Mouse (Mus musculus): ENCODE results near the gene Plcb1. TPM values are rescaled to one million over a fixed set of nuclear protein-coding genes. Genes with fewer than 3 reads are reported as not detected.

Plcb1 gene
- total RNA-seq, 2 experiments from 2014 or later: 180 to 200 TPM

DNA sequence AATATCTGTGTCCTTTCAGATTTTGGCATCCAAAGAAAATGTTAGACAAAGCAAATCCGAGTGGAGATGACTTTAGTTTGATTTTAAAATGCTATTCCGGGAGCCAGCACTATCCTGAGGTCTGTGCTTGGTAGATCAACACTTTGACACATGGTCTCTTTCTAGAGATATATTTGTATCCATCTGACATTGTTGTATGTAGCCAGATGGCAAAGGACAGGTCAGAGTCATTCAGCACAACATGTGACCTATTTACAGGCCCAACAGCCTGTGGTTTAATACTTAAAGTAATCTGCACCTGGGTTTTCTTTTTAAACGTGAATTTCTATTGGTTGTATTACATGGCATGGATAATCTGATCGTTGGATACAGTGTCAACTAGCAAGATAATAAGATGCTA is 629.3 kb downstream of the Plcb1 start:
- intact Hi-C loops (cut with DNase I): no loop called here
- no peak for DNase-seq (ENCODE audit: low spot score in 2 of 2)

DNA sequence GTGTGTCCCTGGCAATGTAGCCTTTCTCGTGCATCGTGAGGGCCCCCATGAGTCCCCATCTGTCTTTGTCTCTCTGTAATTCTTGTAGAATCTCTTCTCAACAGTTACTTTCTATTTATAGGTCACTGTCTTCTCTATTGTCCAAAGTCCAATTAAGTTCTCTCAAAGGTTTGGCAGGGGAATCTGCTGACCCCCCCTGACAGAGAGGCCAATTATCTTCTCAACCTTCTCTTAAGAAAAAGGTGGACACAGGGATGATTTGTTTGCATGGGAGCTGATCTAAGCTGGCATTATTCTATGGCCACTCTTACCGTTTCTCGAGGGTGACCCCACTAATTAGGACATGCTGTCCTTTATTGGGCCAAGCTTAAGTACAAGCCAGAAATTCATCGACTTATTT is 633.4 kb downstream of the Plcb1 start:
- no peak for DNase-seq (ENCODE audit: low spot score in 2 of 2)
- intact Hi-C loops (cut with DNase I): no loop called here

DNA sequence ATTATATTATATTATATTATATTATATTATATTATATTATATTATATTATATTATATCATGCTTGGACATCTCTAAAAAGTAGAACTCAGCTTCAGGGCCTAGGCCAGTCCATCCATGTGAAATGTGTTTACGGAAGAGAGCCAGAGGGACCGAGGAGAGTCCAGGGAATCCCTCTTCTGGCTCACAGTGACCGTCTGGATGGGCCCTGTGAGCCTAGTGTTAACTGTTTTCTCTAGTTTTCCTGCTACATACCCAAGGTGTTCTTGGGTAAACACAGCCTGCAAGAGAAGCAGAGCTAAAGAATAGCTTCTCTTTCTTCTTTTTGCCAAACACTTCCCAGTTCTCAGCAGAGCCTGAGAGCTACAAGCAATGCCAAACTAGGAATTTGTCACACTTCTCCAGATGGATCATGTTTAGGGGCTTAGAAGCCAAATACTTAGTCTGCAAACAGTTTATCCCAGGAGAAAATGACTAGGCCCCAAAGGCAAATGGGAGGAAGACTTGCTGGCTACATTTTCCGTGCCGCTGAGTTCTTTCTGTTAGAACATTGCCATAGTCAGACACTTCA is 649.2 kb downstream of the Plcb1 start:
- DNase-seq (ENCODE audit: low spot score in 2 of 2): peak in 1 of 2 experiments; percentile 36
- intact Hi-C loops (cut with DNase I): loop anchor here (5.0 kb wide), 1 partner anchor 522 kb away; no protein-coding TSS in a partner anchor

DNA sequence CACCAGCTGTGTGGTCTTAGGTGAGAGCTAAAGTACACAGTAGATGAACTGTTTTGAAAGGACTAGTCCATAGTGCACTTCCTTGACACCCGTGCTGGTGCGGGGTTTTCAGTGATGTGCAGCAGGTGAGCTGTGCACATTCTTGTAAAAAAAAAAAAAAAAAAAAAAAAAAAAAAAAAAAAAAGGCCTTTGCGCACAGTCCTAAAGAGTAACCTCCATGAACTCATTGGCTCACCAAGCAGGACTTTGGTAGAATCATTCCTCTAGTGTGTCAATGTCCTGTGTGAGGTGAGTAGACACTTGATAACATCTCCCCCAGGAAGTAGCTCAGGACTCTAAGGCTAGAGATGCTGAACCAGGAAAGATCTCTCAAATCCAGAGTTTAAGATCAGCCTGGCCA is 653.2 kb downstream of the Plcb1 start:
- intact Hi-C loops (cut with DNase I): loop anchor here (2.0 to 5.0 kb wide), 2 partner anchors 488 to 518 kb away; no protein-coding TSS in a partner anchor
- no peak for DNase-seq (ENCODE audit: low spot score in 2 of 2)

DNA sequence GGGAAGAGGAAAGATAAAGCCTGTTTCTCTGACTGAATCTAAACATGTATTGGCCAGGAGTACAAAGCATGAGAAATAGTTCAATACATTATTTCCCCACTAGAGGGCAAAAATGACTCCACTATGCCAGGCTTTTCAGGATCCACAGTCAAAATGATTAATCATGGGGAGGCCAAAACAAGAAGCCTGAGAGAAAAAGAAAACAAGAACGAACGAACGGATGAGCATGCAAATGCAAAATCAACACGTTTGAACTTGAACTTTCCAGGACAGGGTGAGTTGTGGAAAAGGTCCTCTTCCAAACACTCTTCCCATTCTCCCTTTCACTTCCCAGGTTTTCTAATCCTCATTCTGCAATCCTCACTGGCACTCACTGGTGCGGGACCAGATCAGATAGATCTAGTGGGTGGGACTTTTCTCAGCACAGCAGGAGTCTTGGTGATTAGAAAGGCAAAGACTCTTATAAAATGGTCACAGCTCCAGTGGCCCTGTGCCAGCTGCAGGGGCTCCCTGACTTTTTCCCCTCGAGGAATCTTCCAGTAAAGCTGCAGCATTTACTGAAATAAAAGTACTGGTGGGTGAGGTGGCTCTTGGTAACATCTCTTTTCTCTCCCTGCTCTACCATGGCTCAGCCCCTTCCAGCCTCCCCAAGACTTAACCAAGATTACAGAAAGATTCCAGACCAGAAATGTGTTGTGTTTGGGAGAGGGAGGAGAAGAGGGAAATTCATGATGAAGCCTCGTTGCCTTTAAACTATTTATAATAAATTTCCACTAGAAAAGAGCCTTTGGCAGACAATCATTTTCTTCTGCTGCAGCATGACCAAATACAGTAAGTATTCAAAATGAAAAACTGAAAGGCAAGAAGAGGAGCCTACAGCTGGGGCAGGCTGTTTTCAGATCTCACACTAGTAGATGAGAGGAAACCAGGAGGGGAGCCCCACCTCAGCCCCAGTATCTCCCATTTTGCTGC is 654.0 kb downstream of the Plcb1 start:
- DNase-seq (ENCODE audit: low spot score in 2 of 2): peak in 1 of 2 experiments; percentile 56

DNA sequence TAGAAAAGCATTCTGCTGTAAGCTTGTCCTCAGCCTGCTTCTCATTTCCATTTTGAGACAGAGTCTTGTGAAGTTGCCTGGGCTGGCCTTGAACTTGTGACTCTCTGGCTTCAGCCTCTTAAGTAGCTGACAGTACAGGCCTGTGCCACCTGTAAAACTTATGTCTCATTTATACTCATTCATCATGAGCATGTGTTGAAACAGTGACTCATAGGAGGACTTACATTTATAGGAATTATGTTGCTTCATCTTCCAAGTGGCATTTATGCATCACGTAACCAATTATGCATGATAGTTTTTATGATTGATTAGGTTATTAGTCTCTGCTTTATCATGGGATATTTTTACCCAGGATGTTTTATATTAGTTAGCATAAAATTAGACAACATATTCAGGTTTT is 667.7 kb downstream of the Plcb1 start:
- intact Hi-C loops (cut with DNase I): no loop called here

More for the DNA sequence above, 654.0 kb downstream of the Plcb1 start:
- intact Hi-C loops (cut with DNase I): loop anchor here (2.0 to 5.0 kb wide), 2 partner anchors 487 to 517 kb away; no protein-coding TSS in a partner anchor

DNA sequence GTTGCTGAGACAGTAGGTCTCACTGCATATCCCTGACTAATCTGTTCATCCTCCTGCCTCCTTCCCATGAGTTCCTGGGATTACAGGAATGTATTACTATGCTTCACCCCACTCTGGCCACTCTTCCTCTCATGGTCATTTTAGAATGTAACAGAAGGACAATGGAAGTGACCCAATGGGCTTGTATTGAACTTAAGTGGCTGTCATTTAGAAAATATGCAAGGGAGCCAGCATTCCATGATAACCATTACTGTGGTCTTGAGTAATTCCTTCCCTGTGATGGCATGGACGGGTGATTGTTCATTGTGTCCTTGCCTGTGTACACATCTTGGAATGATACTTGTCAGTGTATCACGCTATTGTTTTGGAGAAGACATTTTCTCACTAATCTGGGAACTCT is 668.1 kb downstream of the Plcb1 start:
- DNase-seq (ENCODE audit: low spot score in 2 of 2): no peak
- intact Hi-C loops (cut with DNase I): no loop called here

More for the DNA sequence above, 667.7 kb downstream of the Plcb1 start:
- DNase-seq (ENCODE audit: low spot score in 2 of 2): no peak

DNA sequence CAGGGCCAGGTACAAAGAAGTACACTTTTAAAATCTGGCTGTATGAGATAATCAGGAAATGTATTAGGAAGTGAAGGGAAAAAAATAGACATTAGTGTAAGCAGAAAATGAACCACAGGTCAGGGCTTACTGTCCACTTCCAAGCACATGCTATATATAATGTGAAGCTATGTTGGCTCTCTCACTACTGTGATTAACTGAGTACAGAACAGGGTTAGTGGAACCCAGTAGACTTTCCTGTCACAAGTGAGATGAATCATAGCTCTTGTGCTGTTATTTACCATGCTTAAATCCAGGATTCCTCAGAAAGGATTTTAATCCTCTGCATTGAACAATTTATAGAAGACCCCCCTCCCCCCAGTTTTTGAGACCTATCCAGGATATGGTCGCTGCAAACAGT is 668.6 kb downstream of the Plcb1 start:
- intact Hi-C loops (cut with DNase I): no loop called here

DNA sequence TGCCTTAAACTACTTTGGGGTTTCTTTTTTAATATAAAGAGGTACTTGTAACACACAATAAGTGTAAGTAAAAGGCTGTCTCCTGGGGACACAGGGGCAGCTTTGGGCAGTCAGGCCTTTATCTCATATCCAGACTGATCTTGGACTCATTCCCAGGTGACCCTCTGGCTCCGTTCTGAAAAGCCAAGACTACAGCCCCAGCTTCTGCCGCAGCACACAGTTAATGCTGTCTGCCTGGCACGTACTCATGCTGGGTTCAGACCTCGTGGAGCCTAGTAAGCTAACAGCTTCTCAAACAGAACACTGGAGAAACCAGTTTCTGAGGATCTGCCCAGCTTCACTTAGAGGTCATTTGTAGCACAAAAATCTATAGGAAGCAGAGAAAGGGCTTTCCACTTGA is 682.0 kb downstream of the Plcb1 start:
- intact Hi-C loops (cut with DNase I): no loop called here

More for the DNA sequence above, 668.6 kb downstream of the Plcb1 start:
- no peak for DNase-seq (ENCODE audit: low spot score in 2 of 2)

DNA sequence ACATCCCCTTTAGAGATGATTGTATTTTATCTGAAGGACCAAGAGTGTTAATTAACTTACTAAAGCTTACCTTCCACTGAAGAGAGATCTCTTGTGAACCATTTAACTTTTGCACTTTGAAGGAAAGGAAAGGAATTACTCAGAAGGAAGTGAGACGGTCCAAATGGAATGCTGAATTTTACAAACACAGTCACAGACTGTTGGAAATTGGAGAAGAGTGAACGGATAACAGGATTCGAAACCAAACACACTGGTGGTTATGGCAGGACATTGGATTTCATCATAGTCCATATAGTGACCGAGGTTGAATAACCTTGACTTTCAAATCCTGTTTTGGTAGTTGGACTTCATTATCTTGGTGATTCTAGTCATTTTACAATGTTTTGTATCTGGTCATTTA is 688.2 kb downstream of the Plcb1 start:
- no peak for DNase-seq (ENCODE audit: low spot score in 2 of 2)
- intact Hi-C loops (cut with DNase I): no loop called here

More for the DNA sequence above, 682.0 kb downstream of the Plcb1 start:
- no peak for DNase-seq (ENCODE audit: low spot score in 2 of 2)

DNA sequence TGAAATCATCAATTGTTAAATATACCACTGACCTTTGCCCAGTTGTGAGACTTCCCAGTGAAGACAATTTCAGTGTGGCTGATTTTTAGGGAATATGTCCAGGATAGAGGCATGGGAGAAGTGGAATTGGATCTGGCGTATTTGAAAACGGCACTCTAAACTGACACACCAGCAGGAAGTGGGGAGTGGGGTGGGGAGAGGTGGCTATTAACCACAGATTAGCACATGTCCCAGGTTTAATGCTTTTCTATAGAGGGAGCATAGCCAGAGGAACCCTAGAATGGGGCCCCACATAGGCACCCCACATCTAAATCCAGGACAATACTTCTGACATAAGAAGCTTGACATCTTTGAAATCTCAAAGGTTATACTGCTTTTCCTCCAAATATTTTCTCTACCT is 699.4 kb downstream of the Plcb1 start:
- intact Hi-C loops (cut with DNase I): no loop called here
- no peak for DNase-seq (ENCODE audit: low spot score in 2 of 2)

DNA sequence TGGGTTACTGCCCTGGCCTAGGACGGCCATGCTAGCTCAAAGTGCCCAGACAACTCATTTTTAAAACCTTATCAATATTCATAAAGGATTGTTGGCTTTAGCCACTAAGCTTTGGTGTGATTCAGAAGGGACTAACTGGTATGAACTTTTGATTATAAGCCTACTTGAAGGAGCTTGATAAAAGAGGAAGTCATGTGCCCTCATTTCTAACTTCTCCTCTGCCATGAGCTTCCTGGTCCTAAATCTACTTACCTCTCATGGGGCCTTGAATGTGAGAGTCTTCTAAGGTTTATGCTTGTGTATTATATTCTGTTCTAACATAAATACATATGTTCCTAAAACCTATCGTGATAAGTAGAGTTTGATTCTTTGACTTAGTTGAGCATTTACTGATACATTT is 702.4 kb downstream of the Plcb1 start:
- DNase-seq (ENCODE audit: low spot score in 2 of 2): no peak
- intact Hi-C loops (cut with DNase I): no loop called here

DNA sequence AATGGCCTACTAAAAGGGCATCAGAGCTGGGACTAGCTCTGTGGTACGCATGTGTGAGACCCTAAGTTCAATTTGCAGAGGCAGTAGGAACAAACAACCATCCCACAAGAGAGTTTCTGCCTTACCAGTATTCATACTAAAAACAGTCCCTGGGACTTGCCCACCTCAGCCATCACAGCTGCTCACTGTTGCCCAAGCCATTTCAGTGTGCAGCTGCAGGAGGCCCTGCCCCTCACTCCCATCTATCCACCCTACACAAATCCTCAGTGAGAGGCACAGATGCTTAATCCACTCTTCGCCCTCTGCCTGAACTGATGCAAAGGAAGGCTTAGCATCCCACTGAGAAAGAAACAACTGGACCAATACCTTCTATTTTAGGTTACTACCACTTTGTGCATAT is 703.3 kb downstream of the Plcb1 start:
- intact Hi-C loops (cut with DNase I): no loop called here
- no peak for DNase-seq (ENCODE audit: low spot score in 2 of 2)

DNA sequence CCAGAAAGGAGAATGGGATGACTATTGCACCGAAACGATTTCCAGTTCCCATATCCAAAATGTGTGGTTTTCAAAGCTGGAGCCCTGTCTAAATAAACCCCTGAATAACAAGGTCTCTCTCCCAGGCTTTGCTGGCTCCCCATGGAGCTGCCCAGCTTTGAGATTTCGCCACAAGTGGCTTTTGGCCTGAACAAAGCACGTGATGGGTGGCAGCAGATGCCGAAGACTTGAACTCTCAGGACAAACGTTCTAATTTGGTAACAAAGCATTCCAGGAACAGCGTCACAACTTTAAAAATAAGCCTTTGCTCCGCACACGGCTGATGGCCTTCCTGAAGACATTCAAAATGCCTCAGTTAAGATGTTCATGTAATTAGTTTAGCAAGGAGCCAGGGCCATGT is 706.9 kb downstream of the Plcb1 start:
- DNase-seq (ENCODE audit: low spot score in 2 of 2): no peak
- intact Hi-C loops (cut with DNase I): no loop called here

DNA sequence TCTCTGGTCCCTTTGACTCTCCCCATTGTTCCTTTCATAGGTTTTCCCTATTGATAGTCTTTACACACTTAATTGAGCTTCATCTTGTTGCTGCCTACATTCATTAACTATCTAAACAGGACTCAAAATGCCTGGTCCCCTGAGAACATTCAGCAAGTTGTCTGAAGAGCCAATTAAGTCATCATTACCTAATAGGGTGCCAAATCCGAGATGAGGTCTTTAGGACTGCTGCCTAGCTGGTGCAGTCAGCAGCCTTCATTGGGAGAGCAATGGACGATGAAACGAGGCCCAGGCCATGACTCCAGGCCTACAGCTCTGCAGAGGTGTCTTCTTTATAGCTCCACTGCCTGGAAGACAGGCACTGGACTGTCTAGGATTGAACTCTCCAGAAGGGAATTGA is 710.7 kb downstream of the Plcb1 start:
- intact Hi-C loops (cut with DNase I): no loop called here

DNA sequence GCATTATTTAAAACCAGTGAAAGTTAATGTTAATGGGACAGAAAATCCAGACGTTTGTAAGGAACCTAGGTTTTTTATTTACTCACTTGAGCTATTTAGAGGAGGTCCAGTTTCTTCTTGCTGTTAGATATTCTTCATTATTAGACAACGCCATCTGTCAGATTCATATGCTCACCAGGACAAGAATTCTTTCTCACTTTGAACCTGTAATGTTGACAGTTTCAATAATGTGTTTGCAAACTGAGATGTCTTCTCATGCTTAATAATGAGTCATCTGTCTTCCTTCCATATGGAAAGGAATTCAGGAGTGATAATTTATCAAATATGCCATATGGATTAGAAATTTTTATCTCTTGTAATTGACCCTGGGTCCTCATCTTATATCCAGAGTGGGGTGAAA is 711.4 kb downstream of the Plcb1 start:
- no peak for DNase-seq (ENCODE audit: low spot score in 2 of 2)
- intact Hi-C loops (cut with DNase I): no loop called here

More for the DNA sequence above, 710.7 kb downstream of the Plcb1 start:
- DNase-seq (ENCODE audit: low spot score in 2 of 2): no peak

DNA sequence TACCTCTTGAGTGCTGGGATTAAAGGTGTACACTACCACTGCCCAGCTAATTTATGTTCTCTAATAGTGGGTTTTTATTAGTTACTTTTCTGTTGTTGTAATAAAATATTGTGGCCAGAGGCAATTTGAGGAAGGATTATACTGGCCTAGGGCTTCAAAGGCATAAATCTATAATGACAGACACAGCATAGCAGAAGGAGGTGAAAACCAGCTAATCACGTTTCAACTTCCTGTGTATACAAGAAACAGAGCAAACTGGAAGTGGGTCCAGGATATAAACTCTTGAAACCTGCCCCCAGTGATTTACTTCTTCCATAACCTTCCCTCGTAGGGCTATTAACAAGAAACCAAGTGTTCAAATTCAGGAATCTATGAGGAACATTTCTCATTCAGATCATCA is 715.0 kb downstream of the Plcb1 start:
- DNase-seq (ENCODE audit: low spot score in 2 of 2): no peak
- intact Hi-C loops (cut with DNase I): no loop called here

DNA sequence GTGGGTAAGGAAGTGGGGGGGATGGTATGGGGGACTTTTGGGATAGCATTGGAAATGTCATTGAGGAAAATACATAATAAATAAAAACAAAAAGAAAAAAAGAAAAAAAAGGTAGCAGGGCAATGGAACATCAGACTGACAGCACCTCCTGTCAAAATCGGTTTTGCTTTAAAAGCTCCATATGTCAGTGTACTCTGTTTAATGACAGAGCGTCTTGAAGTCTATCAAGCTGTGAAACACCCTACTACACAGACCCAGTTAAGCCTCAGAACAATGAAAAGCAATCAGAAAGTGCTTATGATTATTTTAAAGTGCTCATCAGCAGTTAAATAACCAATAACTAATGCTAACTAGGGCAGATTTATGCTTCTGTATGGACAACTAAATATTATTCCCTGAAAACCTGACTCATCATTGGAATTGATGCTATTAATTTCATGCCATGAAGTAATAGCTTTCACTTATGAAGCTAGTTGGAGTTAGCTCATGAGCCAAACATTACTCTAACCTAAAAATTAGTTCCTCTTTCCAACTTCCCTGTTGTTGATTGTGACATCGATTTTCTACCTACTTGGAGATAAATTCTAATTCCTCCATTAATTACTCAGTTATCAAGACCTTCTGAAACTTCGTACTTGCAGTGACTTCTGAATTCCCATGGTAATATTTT is 717.6 kb downstream of the Plcb1 start:
- intact Hi-C loops (cut with DNase I): no loop called here
- DNase-seq (ENCODE audit: low spot score in 2 of 2): no peak

DNA sequence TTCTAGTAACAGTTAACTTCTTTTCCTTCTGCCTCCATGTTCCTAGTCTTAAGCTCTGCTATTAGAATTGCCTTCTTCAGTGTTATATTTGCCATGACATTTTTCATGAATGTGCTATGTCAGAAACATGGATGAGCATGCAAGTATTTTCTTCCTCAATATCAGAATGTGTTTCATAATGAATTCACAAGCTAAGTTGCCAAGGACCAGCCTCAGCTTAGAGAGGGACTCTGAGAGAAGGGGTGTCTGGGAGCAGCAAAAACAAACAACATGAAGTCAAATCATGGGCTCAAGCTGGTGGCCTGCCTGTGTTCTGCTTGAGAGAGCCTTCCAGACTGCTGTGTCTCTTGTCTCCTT is 718.1 kb downstream of the Plcb1 start:
- intact Hi-C loops (cut with DNase I): no loop called here
- no peak for DNase-seq (ENCODE audit: low spot score in 2 of 2)

DNA sequence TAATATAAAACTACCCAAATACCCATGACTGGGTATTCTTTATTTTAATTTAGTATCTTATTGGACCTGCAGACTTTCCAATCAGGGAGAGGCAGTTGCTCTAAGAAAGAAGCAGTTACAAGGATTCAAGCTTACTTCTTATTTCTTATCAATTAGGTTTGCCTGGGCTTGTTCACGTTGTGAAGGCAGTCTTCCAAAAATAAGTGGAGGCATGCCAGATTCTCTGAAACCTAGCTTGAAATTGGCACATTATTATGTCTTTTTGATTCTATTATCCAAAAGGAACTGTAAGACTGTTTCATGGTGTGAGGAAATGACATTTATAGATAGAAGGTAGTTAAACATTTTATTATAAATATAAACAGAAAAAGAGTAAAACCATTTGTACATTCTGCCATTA is 721.2 kb downstream of the Plcb1 start:
- no peak for DNase-seq (ENCODE audit: low spot score in 2 of 2)
- intact Hi-C loops (cut with DNase I): no loop called here

Data from left cerebral cortex, postnatal 25 days (tissue).